Mouse (Mus musculus) right cerebral cortex, adult 2 months (tissue): ENCODE results near the gene Gdpd5.
A peak's percentile ranks its signal among the peaks of the same experiment; 100 is the strongest.

Experiments used
- DNase-seq, 2 experiments: peaks; one replicate each; pipeline ENCODE4 v3.0.0; 2021 to 2022; ENCODE audit warnings: low spot score in 2 of 2

The Gdpd5 gene

GRCm38 (mm10) chr7:99441534-99442072 is 60.4 kb downstream of the Gdpd5 start:
- no peak for DNase-seq

GRCm38 (mm10) chr7:99443164-99443563 is 62.0 kb downstream of the Gdpd5 start:
- no peak for DNase-seq

- DNase-seq = no peak
Measured at GRCm38 (mm10) chr7:99444012-99444411, 62.8 kb downstream of the Gdpd5 start.

- no peak for DNase-seq
Measured at GRCm38 (mm10) chr7:99445833-99446232, 64.6 kb downstream of the Gdpd5 start.

- no peak for DNase-seq
Measured at GRCm38 (mm10) chr7:99447323-99447722, 66.1 kb downstream of the Gdpd5 start.

GRCm38 (mm10) chr7:99448619-99449018 is 67.4 kb downstream of the Gdpd5 start:
- DNase-seq = no peak

- DNase-seq = no peak
Measured at GRCm38 (mm10) chr7:99449063-99449462, 67.8 kb downstream of the Gdpd5 start.

- DNase-seq = no peak
Measured at GRCm38 (mm10) chr7:99449751-99450150, 68.5 kb downstream of the Gdpd5 start.

GRCm38 (mm10) chr7:99450703-99451102 is 69.5 kb downstream of the Gdpd5 start:
- peak; percentile 84 for DNase-seq

GRCm38 (mm10) chr7:99452859-99453258 is 71.6 kb downstream of the Gdpd5 start:
- DNase-seq = no peak

GRCm38 (mm10) chr7:99454044-99454443 is 72.8 kb downstream of the Gdpd5 start:
- DNase-seq = no peak

- DNase-seq = peak; percentile 51 to 69
Measured at GRCm38 (mm10) chr7:99458849-99459248, 77.6 kb downstream of the Gdpd5 start.

- peak; percentile 45 to 57 for DNase-seq
Measured at GRCm38 (mm10) chr7:99459888-99460652, 78.9 kb downstream of the Gdpd5 start.

GRCm38 (mm10) chr7:99463120-99463519 is 81.9 kb downstream of the Gdpd5 start:
- DNase-seq = no peak

- no peak for DNase-seq
Measured at GRCm38 (mm10) chr7:99465811-99466210, 84.6 kb downstream of the Gdpd5 start, which contains the start of gene Klhl35. Gene Klhl35, plus strand, starts transcription at chr7:99466004.

- no peak for DNase-seq
Measured at GRCm38 (mm10) chr7:99467916-99468282, 86.7 kb downstream of the Gdpd5 start.

- DNase-seq = peak; percentile 61 to 68
Measured at GRCm38 (mm10) chr7:99468283-99469132, 87.3 kb downstream of the Gdpd5 start.

- DNase-seq = no peak
Measured at GRCm38 (mm10) chr7:99469680-99470405, 88.6 kb downstream of the Gdpd5 start.

- DNase-seq = no peak
Measured at GRCm38 (mm10) chr7:99471578-99471977, 90.4 kb downstream of the Gdpd5 start.

GRCm38 (mm10) chr7:99473638-99474407 is 92.6 kb downstream of the Gdpd5 start:
- DNase-seq = no peak
